Mouse (Mus musculus) urinary bladder, postnatal 25 days (tissue): ENCODE measurements around the gene Fezf1.

ENCODE experiments used
- DNase-seq: peaks from one replicate; pipeline ENCODE4 v3.0.0; 2022; ENCODE audit warnings: low spot score

The Fezf1 gene

DNA sequence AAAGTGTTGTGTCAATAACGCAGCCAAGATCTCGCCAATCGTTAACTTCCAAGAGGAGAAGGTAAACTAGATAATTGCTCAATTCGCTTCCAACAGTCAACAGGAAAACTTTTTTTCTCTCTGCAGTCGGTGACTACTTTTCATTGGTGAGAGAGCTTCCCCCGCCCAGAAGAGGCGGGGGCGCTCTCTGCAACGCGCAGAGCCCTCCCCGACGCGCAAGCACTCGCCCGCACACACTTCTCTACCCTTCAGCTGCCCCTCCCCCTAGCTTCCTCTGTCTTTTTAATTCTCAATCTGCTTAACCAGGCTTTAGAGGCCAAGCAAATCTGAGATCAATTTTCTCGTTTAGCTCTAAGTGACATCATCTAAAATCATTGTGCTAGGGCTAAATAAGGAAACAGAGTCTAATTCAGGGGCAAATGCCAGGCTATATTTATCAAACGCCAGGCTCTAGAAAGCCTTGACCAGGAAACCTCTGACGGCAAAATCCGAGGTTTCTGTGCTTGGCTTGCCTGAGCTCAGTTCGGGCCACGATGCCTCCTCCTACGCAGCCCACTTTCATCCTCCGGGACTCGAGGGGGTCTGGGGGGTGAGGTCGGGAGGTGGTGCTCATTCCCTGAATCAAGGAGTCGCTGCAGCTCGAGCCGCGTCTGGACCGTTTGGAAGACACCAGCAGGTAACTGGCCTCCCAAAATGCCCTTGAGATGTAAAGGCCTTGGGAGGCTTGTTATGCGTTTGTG, at the start of gene Fezf1:
Gene Fezf1, minus strand, starts transcription at position 50 of the 740 bp plus-strand sequence.
- no peak for DNase-seq

DNA sequence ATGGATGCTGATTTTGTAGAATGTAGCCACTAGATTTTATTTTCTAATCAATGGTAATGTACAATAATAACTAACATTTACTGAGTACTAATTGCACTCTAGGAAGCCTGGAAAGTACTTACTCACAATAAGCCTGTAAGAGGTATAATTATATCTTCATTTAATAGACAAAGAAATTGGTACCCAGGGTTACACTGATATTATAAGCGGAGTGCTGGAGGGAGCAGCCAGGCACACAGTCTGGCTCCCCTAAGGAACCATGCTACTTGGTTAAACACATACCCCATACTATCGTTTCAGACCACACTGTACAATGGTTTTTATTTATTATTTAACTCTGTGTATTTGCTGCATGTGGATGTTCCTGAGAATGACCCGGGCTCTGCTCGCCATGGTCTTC, 46.5 kb upstream of the Fezf1 start:
- DNase-seq: no peak

DNA sequence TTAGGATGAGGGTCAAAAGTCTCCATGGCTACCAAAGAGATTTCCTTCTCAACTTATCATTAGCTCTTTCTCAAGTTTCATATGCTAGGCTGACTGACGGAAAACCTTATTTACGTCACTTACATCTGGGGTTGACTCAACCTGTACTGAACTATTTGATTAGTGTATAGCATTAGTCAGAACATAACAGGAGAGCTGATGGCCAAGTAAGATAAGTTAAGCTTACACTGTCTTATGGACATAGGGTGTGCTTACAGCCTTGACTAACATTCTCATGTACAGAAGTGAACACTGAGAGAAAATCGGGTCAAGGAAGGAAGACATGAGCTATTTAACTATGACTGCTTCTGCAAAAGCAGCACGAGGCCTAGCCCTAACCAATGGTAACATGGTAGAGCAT, 40.6 kb upstream of the Fezf1 start:
- DNase-seq: no peak

DNA sequence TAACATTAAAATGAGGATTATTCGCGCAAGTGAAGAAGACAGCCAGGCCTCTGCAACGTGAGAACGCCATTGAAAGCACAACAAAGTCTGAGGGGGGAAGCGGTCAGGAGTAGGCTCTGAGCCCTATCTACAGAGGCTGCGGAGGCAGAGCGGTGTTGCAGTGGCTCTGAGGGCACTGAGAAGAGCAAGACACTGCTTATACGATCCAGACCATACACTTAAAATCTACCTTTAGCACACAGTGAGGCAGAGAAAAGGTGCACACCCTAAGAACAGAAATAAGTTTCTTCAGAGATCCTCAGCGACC, 33.3 kb upstream of the Fezf1 start:
- no peak for DNase-seq

DNA sequence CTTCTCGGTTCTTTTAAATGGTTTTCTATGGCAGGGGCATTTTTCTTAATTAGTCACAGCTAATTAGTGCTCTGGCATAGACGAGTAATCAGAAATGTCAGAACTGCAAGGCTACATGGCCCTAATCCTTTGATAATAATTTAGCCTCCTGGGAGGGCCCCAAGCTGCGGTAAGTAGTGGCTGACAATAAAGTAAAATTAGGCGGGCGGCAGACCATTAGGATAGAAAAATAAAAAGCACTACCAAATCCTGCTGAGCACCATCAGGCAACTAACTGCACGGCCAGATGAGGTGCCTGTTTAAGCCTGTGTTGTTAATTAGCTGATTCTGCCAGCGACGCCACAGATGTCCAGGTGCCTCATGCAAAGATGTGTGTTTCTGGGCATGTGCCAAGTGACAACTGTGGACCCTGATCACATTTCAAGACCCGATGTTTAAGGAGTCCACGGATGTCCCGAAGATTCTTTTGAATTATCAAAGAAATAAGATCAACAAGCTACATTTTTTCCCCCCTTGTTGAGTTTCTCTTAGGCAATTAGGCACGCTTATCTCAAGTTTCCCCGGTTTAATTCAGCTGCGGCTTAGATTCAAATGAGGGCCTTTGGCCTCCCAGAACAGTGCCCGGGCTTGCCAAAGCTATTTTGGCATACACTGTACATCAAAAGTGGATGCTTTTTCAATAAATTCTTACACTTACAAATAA, 32.8 kb upstream of the Fezf1 start:
- DNase-seq: no peak

DNA sequence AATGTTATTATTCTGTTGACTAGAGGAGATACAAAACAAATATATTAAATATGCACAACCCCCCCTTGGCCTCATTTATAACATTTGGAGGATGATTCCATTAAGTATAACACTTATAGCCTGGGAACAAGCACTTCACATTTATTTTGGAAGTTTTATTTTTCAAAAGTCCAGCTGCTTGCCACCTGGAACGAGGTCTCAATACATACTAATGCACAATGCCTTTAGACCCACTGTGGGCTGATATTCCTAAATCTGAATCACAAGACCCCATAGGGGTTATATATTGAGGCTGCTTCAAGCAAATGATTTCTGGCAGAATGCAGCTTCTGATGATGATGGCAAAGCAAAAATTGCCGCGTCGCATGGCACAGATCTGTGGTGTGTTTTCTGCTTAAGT, 25.3 kb upstream of the Fezf1 start:
- no peak for DNase-seq

DNA sequence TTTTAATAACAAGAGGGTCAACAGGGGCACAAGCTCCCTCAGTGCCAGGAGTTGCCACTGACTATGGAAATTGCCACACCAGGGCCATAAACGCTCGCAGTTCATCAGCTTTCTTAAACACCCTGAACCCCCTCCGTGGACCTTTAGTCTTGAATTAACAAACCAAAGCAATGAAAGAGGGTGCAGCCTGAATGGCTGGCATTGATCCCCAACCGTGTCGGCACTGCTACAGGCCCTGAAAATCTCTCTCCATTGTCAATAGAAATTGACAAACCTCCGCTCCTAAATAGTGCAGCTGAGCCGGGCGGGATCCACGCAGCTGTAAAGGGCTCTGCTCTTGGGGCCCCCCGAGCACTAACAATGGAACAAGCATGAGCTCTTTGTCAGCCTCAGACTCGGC, 24.8 kb upstream of the Fezf1 start:
- no peak for DNase-seq

DNA sequence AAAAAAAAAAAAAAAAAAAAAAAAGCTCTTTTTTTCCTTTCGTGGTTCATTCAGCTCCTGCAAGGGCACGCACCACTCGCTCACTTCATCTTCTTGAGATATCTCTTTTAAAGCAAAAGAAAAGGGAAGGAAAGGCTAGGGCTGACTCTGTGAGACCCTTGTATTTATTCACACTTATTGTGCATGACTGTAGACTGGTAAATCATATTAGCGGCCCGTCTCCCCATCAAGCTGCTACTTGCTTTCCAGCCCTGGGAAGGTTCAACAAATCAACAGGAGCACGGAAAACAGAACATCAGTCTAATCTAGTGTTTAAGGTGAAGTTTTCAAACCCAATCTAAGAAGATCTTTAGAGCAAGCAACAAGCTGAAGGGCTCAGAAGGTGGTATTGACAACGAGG, 24.4 kb upstream of the Fezf1 start:
- no peak for DNase-seq

DNA sequence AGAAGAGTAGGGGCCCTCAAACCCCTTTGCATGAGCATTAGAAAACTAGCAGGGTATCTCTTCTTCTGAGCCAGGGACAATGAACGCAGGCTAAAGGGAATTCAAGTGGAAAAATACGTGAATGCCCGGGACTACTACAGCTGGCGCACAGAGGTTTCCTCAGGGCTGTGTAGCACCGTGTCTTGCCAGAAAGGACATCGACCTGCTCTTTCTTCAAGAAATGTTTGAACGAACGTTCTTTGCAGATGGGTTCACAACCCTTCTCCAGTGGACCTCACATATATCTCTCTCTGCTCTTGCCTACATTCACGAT, 12.5 kb upstream of the Fezf1 start:
- DNase-seq: no peak

DNA sequence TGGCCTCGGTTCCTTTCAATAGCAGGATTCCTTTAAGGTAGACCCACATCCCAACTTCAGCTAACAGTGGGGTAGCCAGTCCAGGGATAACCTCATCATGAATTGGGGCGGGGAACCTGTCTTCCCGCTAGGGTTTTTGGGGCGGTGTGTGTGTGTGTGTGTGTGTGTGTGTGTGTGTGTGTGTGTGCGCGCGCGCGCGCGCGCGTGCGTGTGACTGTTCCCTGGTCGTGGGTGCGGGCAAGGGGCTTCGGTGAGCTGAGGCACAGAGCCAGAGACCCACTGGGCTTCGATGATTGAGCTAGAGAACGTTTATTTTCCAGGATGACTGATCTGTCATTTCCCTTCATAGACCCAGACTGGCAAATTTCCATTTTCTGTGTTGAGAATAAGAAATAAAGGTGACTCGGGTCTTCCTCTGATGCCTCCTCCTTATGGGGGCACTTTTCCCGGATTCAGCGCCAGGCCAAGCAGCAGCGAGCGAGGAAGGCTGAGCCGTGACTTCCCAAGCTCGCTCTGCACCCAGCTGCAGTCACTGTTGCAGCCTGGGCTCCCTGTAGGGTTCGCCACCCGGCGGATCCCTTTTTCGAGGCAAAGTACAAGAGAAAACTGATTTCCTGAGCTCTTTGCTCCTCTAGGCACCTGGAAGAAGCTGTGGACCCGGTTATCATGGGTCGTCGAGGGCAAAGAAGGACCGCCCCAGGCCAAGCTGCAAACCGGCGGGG, 12.0 kb upstream of the Fezf1 start:
- DNase-seq: no peak

DNA sequence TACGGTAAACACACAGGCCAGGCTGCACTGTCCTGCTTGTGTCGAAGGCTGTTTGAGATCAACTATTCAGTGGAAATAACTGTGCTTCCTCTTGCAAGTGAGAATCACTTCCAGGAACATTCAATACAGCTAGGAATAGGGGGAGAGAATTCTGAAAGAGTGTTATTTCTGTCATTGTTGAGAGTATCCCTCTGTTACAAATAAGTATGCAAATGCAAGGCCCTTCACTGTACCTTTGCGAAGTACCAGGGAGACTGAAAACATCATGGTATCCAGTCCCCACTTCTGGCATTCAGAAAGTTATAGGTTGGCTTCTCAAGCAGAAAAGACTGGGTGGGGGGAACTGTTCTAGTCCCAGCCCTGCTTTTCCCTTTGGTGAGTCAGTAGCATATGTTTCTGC, 9.8 kb upstream of the Fezf1 start:
- DNase-seq: no peak

DNA sequence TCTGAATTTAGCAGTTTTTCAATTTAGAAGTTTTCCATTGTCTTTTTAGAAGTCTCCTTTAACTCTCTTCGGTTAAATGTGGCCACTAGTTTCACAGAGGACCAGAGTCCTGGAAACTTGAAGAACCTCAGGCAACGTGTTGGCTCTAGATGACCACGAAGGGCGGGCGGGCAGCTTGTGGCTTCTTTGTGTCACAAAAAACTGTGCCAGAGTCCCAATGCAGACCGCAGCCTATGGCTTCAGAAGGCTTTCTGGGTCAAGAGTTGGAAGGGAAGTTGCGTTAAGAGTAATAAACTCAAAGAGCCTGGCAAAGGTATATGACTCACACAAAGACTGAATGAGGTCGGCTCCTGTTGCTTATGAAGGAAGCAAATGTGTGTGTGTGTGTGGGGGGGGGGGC, 7.0 kb upstream of the Fezf1 start:
- DNase-seq: no peak

DNA sequence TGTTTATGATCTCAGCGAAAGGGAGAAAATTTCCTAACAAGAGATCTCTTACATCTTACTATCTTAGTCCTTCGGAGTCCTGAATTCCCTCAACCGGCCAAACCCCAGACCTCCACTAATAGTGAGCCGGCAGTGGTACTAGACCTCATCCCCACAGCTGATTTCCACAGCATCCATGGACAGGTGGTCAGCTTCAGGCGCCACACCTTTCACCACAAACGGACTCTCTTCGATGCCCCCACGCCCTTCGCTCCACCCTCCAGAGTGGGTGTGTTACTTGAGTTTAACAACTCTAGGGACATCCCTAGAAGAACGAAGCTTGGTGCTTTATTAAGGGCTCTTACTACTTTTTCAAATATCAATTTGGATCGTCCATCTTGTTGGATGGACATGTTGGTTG, 6.5 kb upstream of the Fezf1 start:
- DNase-seq: no peak

DNA sequence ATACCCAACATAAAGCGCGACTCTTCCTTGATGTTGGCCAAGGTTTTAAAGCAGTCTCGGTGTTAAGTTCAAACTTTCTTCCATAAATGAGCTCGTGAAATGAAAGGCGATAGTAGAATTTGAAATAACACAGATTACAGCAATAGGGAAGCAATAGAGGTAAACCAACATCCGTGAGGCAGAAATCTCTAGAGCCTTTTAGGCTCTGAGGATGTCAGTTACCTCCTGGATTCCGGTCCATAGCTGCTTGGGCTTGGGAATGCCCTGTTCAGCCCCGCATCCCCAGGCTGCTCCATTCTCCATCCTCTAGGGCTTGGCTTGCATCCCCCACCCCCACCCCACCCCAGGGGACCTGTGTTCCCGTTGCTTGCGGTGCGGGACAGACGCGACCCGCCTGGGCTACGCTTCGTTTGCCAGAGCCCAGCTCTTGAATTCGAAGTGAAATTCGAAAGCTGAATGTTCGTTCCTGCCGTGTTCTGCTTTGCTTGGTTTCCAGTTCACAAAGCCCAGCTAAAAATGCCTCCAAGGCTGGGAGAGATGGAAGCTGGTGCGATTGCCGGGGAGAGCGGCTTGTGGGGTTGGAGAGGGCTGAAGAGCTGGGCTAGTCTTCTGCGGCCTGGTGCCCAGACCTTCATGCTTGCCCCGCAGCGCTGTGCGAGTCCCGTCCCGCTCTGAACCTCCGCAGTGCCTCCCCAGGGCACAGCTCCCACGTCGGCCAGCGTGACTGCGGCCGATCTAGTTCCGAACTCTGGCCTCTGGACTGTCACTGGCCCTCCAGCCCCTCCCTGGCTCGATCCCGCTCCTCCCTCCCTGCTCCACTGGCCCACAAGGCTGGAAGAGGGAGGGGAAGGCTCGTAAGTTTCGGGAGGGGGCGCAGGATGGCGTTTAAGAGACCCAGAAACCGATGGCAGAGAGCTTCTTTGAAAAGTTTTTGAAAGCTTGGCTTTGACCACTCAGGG, 5.5 kb upstream of the Fezf1 start:
- DNase-seq: no peak

DNA sequence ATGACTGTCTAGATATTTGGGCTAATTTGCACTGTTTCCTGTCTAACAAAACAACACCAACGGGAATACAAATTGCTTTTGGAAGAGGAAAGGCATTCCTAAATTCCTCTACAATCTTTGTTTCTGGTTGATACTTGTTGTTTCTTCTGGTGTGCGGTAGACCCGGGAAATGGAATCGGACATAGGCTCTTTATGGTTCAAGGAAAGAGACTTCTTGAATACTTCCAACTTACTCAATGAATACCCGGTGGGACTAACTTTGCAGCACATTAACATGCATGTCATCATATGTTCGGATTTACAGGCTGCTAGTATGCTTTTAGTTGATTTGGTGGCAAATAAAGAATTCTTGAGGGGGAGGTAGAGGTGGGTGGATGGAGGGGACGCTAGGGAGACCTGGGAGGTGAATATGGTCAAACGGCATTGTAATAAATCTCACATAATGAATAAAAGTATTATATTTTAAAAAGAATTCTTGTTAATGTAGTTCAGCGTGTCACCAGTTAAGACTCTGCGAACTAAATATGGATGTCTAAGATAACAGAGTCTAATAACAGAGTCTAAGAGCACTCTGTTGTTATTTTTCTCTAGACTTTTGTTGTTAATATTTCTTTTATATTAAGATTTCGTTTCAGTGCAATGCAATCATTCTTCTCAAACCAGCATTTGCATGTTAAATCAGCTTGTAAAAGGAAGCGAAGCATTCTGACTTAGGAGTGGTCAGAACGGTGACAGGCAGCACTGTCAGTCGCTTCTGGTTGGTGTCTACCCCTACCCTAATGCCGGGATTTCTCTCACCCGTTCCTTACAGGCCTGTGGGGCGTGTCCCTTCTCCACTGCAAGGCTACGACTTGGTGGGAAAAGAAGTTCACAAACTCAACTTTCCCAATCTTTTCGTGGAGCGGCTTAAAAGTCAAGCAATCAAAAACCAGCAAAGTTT, 4.3 kb upstream of the Fezf1 start:
- no peak for DNase-seq

DNA sequence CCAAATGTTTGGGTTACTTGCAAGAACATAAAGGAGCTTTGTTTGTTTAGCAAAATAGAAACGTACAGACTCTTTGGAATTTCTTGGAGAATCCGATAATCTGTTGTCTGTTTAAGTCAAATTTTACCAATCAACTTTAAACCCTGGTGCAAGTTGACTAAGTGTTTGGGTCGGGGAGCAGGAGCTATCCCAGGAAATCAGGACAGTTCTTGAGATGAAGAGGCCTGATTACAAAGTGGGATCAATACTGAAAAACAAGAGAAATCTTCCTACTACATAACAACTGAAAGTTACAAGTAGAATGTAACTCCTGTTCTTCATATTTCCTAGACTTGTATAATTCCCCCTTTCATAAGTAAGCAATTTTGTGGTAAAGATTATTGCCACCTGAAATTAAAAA, 3.3 kb upstream of the Fezf1 start:
- no peak for DNase-seq

DNA sequence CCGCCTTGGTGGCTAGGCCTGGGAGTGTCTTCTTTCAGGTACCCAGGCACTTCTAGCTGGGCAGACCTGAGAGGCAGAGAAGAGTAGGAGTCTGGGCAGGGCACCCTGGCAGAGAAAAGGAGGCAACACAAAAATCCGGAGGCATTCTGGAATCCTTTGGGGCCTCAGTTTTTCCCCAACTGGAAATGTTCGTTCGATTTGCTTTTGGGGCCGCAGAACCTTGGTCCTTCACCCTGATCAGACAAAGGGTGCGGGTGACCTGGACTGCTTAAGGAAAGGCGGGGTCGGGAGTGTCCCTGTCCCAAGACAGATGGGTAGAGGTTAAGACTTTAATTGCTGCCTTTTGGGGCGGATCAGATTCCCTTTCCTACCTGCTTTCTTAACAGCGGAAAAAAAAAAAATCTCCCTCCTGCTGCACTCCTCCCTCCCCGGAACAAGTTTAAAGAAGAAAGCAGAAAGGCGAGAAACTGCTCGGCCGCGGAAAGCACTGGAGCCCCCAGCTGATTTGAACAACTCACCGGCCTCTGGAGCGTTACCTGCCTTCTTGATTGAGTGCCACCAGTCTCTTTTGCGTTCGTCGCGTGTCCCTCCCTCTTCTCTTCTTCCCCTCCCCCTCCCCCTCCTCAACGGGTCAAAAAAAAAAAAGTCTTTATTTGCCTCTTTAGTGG, 2.3 kb upstream of the Fezf1 start:
- no peak for DNase-seq

DNA sequence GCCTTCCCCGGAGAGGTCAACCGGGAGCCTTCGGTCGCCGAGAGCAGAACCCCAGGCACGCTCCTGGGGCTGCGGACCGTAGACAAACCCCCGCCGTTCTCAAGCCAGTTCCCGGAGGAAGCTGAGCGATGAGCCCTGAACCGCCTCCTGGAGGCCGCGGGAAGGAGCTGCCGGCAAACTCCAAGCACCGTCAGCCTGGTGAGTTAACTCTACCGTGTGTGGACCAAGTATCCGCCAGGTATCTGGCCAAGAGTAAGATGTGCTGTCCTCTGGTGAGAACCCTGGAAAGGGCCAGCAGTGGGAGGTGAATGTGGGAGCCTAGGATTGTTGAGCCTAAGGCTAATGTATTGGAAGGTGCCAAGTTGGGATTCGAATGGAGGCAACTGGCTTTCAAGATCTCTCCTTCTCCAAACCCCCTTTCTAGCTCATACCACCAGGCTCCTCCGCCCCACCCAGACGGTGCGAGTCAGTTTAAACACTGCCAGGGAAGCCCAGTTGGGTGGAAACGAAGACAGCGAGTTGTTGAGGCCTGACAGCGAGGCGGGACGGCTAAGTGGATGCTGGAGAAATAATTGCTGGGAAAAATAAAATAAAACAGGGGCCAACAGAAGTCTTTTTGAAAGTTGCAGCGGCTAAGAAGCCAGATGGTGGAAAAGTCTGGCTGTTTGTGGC, 1.6 kb upstream of the Fezf1 start:
- DNase-seq: no peak

DNA sequence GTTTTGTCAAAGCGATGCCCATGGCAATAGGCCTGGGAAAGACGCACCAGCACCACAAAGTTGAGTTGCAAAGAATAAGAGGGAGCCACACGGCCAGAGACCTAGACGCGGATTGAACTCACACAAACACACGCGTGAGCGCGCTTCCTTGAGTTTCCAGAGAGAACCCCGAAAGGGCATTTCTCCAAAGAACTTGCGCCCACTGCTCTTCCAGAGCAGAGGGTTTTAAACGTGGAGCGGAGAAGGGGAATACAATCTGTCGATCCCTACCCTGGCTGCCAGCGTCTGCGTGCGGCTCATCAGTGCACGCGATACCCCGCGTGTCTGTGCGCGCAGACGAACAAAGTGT, 865 bp upstream of the Fezf1 start:
- DNase-seq: no peak
